Mouse (Mus musculus) liver, adult 2 months (tissue): ENCODE measurements around the gene Col4a2.

Experiments
- CTCF ChIP-seq: fragments of 200-500 bp; IDR thresholded peaks from 2 replicates; pipeline ENCODE4 v1.5.1; 2011; ENCODE audit warnings: low read depth, low read length, control low read depth
- POLR2A ChIP-seq: fragments of 200-500 bp; IDR thresholded peaks from 2 replicates; pipeline ENCODE4 v1.6.1; 2011; ENCODE audit warnings: low read length, control low read depth; ENCODE audit not compliant: insufficient read depth; ENCODE audit errors: extremely low read depth

DNA sequence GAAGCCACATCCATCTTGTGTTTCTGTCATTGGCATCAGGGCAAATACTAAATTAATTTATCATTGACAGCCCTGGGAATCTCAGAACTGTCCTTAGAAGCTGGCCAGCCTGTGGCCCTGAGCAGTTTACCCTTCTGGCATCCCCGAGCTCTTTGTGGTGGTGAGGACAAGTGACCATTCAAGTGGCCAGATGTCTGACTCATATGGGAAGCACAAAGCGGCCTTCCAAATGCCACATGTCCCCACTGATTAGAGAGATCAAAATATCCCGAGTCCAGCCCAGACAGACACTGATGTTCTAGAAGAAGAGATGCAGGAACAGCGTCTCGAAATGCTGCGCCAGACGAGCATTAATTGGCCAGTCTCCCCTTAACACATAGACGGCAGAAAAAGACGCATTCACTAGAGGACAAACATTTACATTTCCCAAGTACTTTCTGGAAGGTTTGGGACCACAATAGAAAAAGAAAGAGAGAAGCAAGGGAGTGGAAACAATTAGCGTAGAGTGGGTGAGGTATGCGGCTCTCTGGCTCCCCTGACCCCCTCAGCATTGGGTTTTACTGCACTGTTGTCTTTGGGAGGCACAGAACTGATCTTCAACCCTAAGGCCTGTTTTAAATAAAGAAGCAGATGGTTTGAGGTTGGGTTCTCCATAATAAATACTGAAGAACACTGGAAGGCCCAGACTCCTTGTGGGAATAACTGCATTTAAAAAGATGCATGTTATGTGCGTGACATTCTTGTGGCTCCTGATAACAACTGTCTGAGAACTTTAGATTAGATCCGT, 50.9 kb downstream of the Col4a2 start:
- TF ChIP-seq CTCF (no peak), POLR2A (no peak)
